Mouse (Mus musculus): Measurements from ENCODE around the gene Gucy2g. TPM values are rescaled to one million over a fixed set of nuclear protein-coding genes. Genes with fewer than 3 reads are reported as not detected.
A peak's percentile ranks its signal among the peaks of the same experiment; 100 is the strongest.

Gene Gucy2g
- polyA plus RNA-seq, 1 experiment from 2014 or later: 0.05 TPM

DNA sequence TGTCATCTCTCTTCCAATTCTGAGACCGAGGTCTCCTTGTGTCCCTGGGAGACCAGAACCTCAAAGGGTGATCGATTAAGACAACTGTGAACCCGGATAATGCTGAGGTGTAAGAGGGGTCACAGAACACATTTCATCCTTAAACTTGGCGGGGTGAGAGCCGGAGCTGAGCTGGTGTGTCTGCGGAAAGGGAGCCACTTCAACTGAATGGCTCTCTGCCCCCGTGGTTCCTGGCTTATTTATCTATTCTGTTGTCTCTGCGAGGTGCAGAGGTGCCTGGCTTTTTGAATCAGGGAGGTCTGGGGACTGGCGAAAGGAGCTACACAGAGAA, 12.2 kb upstream of the Gucy2g start:
- peak; percentile 31; the same call in 1 of the 2 replicates for ATAC-seq (ENCODE audit: low read depth)
- H3K9me3 ChIP-seq (ENCODE audit: control insufficient read depth, low read length): no peaks in the 10 kb centered on the region
- peak overlapping the region; percentile 51 for H3K4me3 ChIP-seq (ENCODE audit: low read depth, low read length)
- no peaks in the 10 kb centered on the region for H3K27me3 ChIP-seq (ENCODE audit: control insufficient read depth, insufficient read depth, low read length)
- 0 out of 2 replicates have a peak, but pooled peaks cover 7% of the 10 kb centered on the region for H3K4me1 ChIP-seq (ENCODE audit: control insufficient read depth, insufficient read depth, low read length)
- WGBS: 4% methylated on average over 9 of the region's 9 CpGs
- H3K27ac ChIP-seq (ENCODE audit: low read depth, low read length): no peak overlapping the region
- peak overlapping the region; percentile 87 for H3K4me2 ChIP-seq (ENCODE audit: low read depth, low read length)
- H3K9ac ChIP-seq (replicated peaks; ENCODE audit: low read depth, low read length): peak overlapping the region; percentile 59; the same call in 1 of the 2 replicates
- no peaks in the 10 kb centered on the region for H3K36me3 ChIP-seq (ENCODE audit: control insufficient read depth, insufficient read depth, low read length)

DNA sequence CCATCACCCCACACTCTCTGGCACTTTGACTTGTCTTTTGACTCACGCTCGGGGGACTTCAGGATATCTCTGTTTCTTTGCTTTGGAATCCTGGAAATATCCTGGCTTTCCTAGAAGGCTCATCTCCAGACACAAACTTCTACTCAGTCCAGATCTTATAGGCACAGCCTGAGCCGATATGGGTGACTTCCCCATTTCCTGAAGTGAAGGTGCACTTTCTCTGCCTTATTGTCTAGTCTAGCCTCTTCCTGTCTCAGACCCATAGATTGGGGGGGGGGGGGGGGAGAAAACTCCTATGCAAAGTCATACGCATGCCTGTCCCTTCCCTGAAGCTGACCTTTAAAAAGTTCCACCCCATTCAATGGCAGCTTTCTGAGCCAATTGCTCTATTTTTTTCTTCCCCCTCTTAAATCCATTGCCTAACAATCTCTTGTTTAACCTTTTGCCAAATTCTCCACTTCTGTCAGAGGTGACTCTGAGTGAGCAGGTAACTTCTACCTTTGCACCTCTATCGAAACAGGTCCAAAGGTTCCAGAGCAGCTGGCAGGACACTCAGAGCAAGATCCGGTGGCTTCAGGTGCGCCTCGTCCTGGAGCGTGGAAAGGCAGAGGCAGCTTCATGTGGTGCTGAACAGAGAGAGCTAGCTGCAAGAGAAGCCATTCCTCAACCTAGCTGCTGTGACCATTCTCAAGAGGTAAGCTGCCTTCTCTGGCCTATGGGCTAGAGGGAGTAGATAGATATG, 10.5 kb upstream of the Gucy2g start, which contains the start of gene Acsl5:
TSS of gene Acsl5 (plus strand) at position 556 of the 742 bp plus-strand sequence.
- H3K9ac ChIP-seq (replicated peaks; ENCODE audit: low read depth, low read length): no peak within 1 kb of the TSS
- H3K36me3 ChIP-seq (ENCODE audit: control insufficient read depth, insufficient read depth, low read length): no peaks in the 10 kb centered on the region
- H3K27me3 ChIP-seq (ENCODE audit: control insufficient read depth, insufficient read depth, low read length): no peaks in the 10 kb centered on the region
- no peaks in the 10 kb centered on the region for H3K9me3 ChIP-seq (ENCODE audit: control insufficient read depth, low read length)
- H3K4me1 ChIP-seq (ENCODE audit: control insufficient read depth, insufficient read depth, low read length): 0 out of 2 replicates have a peak, but pooled peaks cover 7% of the 10 kb centered on the region
- H3K27ac ChIP-seq (ENCODE audit: low read depth, low read length): no peak within 1 kb of the TSS
- H3K4me2 ChIP-seq (ENCODE audit: low read depth, low read length): no peak within 1 kb of the TSS
- no peak for ATAC-seq (ENCODE audit: low read depth)
- WGBS: 96% methylated on average over 9 of the region's 9 CpGs
- no peak within 1 kb of the TSS for H3K4me3 ChIP-seq (ENCODE audit: low read depth, low read length)

DNA sequence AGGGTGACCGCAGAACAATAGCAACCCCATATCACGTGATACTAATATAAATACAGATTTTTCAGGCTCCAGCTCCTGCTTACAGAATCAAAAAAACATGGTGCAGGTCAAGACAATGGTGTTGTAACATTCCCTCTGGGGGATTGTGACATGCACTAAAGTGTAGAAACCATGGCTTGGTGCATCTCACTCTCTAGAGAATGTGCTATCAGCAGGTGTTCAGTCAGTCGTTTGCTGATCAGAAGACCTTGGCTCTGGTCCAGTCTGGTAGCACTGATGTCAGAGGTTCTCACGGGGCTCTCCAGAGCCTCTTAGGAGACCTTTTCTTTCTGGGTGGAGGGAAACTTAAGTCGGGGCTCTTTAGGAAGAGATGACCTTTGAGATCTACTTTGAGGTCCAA, 9.4 kb upstream of the Gucy2g start:
- H3K36me3 ChIP-seq (ENCODE audit: control insufficient read depth, insufficient read depth, low read length): no peaks in the 10 kb centered on the region
- 94% methylated on average over 5 of the region's 5 CpGs for WGBS
- H3K27me3 ChIP-seq (ENCODE audit: control insufficient read depth, insufficient read depth, low read length): no peaks in the 10 kb centered on the region
- no peaks in the 10 kb centered on the region for H3K9me3 ChIP-seq (ENCODE audit: control insufficient read depth, low read length)
- H3K27ac ChIP-seq (ENCODE audit: low read depth, low read length): no peak overlapping the region
- 0 out of 2 replicates have a peak, but pooled peaks cover 7% of the 10 kb centered on the region for H3K4me1 ChIP-seq (ENCODE audit: control insufficient read depth, insufficient read depth, low read length)
- no peak overlapping the region for H3K4me2 ChIP-seq (ENCODE audit: low read depth, low read length)
- no peak overlapping the region for H3K9ac ChIP-seq (replicated peaks; ENCODE audit: low read depth, low read length)
- ATAC-seq (ENCODE audit: low read depth): no peak
- no peak overlapping the region for H3K4me3 ChIP-seq (ENCODE audit: low read depth, low read length)

DNA sequence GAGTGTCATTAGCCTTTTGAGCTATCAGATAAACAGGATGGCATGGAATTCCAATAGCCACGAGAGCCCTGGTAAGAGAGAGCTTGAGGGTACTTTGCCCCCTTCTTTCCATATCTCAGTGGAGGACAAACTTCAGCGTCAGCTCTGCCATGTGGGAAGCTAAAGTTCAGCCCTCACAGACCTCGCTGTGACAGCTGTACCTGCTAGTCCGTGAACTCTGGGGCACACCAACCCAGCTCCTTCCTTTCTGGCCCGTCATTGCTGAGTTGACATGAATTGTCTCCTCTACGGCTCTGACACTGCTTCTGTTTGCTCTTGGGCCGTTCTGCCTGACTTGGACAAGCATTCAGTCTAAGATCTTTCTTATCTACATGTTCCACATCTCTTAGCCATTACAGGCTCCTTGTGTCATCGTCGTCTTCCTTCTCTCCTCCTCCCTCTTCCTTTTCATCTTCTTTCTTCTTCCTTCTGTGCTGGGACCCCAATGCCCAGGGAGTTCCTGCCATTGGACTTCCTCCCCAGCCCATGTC, 7.0 kb upstream of the Gucy2g start:
- Histone ChIP-seq H3K27me3 (ENCODE audit: control insufficient read depth, insufficient read depth, low read length) (no peaks in the 10 kb centered on the region), H3K4me1 (ENCODE audit: control insufficient read depth, insufficient read depth, low read length) (no peaks in the 10 kb centered on the region), H3K27ac (ENCODE audit: low read depth, low read length) (no peak overlapping the region), H3K9ac (replicated peaks; ENCODE audit: low read depth, low read length) (no peak overlapping the region), H3K4me2 (ENCODE audit: low read depth, low read length) (no peak overlapping the region), H3K36me3 (ENCODE audit: control insufficient read depth, insufficient read depth, low read length) (no peaks in the 10 kb centered on the region), H3K4me3 (ENCODE audit: low read depth, low read length) (no peak overlapping the region), H3K9me3 (ENCODE audit: control insufficient read depth, low read length) (no peaks in the 10 kb centered on the region)
- no peak for ATAC-seq (ENCODE audit: low read depth)
- 75% methylated on average over 9 of the region's 9 CpGs for WGBS

DNA sequence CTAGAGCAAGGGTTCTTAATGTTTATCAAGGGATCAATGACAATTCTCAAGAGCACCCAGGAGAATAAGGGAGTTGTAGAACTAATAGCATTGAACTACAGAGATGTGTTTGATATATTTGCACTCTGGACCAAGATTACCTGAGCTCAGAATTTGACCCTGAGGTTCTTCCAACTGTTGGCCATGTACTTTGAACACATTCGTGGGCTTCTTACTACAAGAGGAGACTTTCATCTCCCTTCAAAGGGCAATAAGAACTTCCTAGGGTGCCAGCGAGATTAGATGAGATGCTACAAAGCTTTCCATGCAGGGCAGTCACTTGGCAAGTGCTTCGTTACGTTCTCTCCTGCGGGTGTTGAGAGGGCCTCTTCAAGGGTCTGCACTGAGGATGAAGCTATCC, 6.5 kb upstream of the Gucy2g start:
- Histone ChIP-seq H3K9ac (replicated peaks; ENCODE audit: low read depth, low read length) (no peak overlapping the region), H3K4me1 (ENCODE audit: control insufficient read depth, insufficient read depth, low read length) (no peaks in the 10 kb centered on the region), H3K27me3 (ENCODE audit: control insufficient read depth, insufficient read depth, low read length) (no peaks in the 10 kb centered on the region), H3K27ac (ENCODE audit: low read depth, low read length) (no peak overlapping the region), H3K4me2 (ENCODE audit: low read depth, low read length) (no peak overlapping the region), H3K4me3 (ENCODE audit: low read depth, low read length) (no peak overlapping the region), H3K9me3 (ENCODE audit: control insufficient read depth, low read length) (no peaks in the 10 kb centered on the region), H3K36me3 (ENCODE audit: control insufficient read depth, insufficient read depth, low read length) (no peaks in the 10 kb centered on the region)
- ATAC-seq (ENCODE audit: low read depth): no peak
- 83% methylated on average over 5 of the region's 5 CpGs for WGBS

DNA sequence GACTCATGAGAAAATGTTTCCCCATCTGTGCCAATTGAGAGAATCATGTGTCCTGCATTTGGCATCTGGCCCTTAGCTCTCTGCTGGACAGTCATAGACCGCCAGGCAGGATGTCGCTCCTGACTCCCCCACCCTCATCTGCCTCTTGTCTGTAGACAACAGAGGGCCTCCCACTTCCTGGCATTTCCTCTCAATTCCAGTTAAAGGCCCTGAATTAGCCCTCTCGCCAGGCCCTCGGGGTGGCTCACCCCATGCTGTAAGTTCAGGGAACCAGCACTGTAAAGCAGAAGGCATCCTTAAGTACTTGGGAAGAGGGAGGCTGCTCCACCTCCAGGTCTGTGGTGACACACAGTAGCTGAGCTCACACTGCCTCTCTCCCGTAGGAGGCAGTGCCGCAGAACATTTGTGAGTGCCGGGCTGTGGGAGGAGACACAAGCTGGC, 3.8 kb upstream of the Gucy2g start:
- H3K27me3 ChIP-seq (ENCODE audit: control insufficient read depth, insufficient read depth, low read length): no peaks in the 10 kb centered on the region
- no peak overlapping the region for H3K4me2 ChIP-seq (ENCODE audit: low read depth, low read length)
- no peak overlapping the region for H3K4me3 ChIP-seq (ENCODE audit: low read depth, low read length)
- WGBS: 17% methylated on average over 7 of the region's 7 CpGs
- no peaks in the 10 kb centered on the region for H3K9me3 ChIP-seq (ENCODE audit: control insufficient read depth, low read length)
- no peaks in the 10 kb centered on the region for H3K36me3 ChIP-seq (ENCODE audit: control insufficient read depth, insufficient read depth, low read length)
- H3K9ac ChIP-seq (replicated peaks; ENCODE audit: low read depth, low read length): no peak overlapping the region
- no peaks in the 10 kb centered on the region for H3K4me1 ChIP-seq (ENCODE audit: control insufficient read depth, insufficient read depth, low read length)
- no peak for ATAC-seq (ENCODE audit: low read depth)
- H3K27ac ChIP-seq (ENCODE audit: low read depth, low read length): no peak overlapping the region

DNA sequence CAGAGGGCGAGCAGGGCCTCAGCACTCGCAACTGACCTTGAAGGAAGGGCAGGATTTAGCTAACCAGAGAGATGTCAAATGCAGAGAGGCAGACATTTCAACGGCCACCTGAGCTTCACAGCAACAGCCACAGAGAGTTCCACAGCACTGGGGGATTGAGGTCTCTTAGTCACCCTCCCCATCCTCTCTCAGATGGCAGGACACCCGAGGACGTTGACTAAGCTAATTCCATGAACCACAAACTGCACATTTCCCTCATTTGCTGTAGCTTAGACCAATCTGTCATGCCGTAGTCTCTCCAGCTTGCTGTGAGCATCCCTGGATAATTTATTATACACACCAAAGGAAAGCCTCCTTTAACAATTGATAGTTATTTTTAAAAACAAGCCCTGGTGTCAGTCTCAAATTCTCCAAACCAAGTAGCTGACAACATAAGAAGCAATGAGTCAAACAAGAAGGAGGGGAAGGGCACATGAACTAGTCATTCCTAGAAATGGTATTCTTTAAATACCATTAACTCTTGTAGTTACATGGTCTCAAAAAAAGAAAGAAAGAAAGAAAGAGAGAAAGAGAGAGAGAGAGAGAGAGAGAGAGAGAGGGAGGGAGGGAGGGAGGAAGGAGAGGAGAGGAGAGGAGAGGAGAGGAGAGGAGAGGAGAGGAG, 1.1 kb downstream of the Gucy2g start:
- Histone ChIP-seq H3K9ac (replicated peaks; ENCODE audit: low read depth, low read length) (no peak overlapping the region), H3K9me3 (ENCODE audit: control insufficient read depth, low read length) (no peaks in the 10 kb centered on the region), H3K27me3 (ENCODE audit: control insufficient read depth, insufficient read depth, low read length) (no peaks in the 10 kb centered on the region), H3K27ac (ENCODE audit: low read depth, low read length) (no peak overlapping the region), H3K36me3 (ENCODE audit: control insufficient read depth, insufficient read depth, low read length) (no peaks in the 10 kb centered on the region), H3K4me2 (ENCODE audit: low read depth, low read length) (no peak overlapping the region), H3K4me3 (ENCODE audit: low read depth, low read length) (no peak overlapping the region), H3K4me1 (ENCODE audit: control insufficient read depth, insufficient read depth, low read length) (no peaks in the 10 kb centered on the region)
- WGBS: 72% methylated on average over 6 of the region's 6 CpGs
- ATAC-seq (ENCODE audit: low read depth): no peak

DNA sequence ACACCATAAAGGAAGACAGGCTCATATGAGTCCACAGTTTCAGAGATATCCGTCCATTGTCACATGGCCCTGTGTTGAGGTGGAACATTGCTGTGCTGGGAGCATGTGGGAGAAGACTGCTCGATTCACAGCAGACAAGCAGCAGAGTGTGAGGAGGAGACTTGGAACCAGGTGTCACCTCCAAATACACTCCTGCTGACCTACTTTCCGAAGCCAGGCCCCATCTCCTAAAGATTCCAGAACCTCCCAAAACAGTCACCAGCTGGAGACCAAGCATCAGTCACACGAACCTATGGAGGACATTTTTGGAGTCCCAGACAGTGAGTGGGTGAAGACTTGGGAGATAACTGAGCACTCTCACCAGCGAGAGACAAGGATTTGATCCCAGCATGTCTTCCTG, 4.5 kb downstream of the Gucy2g start:
- H3K36me3 ChIP-seq (ENCODE audit: control insufficient read depth, insufficient read depth, low read length): no peaks in the 10 kb centered on the region
- WGBS: 84% methylated on average over 5 of the region's 5 CpGs
- H3K4me1 ChIP-seq (ENCODE audit: control insufficient read depth, insufficient read depth, low read length): no peaks in the 10 kb centered on the region
- no peak overlapping the region for H3K9ac ChIP-seq (replicated peaks; ENCODE audit: low read depth, low read length)
- ATAC-seq (ENCODE audit: low read depth): no peak
- H3K4me2 ChIP-seq (ENCODE audit: low read depth, low read length): no peak overlapping the region
- no peaks in the 10 kb centered on the region for H3K9me3 ChIP-seq (ENCODE audit: control insufficient read depth, low read length)
- H3K27ac ChIP-seq (ENCODE audit: low read depth, low read length): no peak overlapping the region
- no peak overlapping the region for H3K4me3 ChIP-seq (ENCODE audit: low read depth, low read length)
- no peaks in the 10 kb centered on the region for H3K27me3 ChIP-seq (ENCODE audit: control insufficient read depth, insufficient read depth, low read length)

DNA sequence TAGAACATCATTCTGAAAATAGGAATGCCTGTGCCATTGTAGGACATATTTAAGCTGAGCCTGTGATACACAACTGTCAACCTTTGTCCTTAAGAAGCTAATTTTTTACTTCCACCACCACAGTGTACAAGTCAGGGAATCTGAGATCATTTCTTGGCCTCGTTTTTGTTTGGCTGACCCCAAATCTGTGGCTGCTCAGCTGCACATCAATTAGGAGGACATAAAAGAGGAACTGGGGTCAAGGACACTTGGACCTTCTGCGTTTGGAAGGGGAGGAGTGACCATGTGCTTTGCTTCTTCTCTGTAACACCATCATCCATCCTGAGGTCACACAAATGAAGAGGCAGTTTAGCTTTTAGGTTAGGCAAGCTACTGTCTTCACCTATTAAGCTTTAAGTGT, 5.0 kb downstream of the Gucy2g start:
- WGBS: 47% methylated on average over 2 of the region's 2 CpGs
- Histone ChIP-seq H3K4me1 (ENCODE audit: control insufficient read depth, insufficient read depth, low read length) (no peaks in the 10 kb centered on the region), H3K4me2 (ENCODE audit: low read depth, low read length) (no peak overlapping the region)

More for the DNA sequence above, 5.0 kb downstream of the Gucy2g start:
- Histone ChIP-seq H3K4me3 (ENCODE audit: low read depth, low read length) (no peak overlapping the region), H3K9ac (replicated peaks; ENCODE audit: low read depth, low read length) (no peak overlapping the region), H3K27ac (ENCODE audit: low read depth, low read length) (no peak overlapping the region), H3K27me3 (ENCODE audit: control insufficient read depth, insufficient read depth, low read length) (no peaks in the 10 kb centered on the region), H3K36me3 (ENCODE audit: control insufficient read depth, insufficient read depth, low read length) (no peaks in the 10 kb centered on the region), H3K9me3 (ENCODE audit: control insufficient read depth, low read length) (no peaks in the 10 kb centered on the region)
- no peak for ATAC-seq (ENCODE audit: low read depth)
